8 mouse cellular contexts compared by ENCODE assay signal in genomic region chr16:76432304-76432703, GRCm38 (mm10). TPM values are rescaled to one million over a fixed set of nuclear protein-coding genes. Genes with fewer than 3 reads are reported as not detected.
A peak's percentile ranks its signal among the peaks of the same experiment; 100 is the strongest.
DNase-seq lines count a peak whose midpoint lies in the region; ATAC-seq lines count a peak whose summit lies in the region.

No protein-coding gene starts in this region.

- no peaks in the 10 kb centered on the region for H3K9me3 ChIP-seq in heart, embryonic 16.5 days (replicated peaks; ENCODE audit: control insufficient read depth, low read length)

- no peak overlapping the region for H3K9ac ChIP-seq in heart, embryonic 16.5 days (ENCODE audit: low read length)

- H3K27ac ChIP-seq in heart, embryonic 16.5 days (ENCODE audit: low read length): no peak overlapping the region

- no peaks in the 10 kb centered on the region for H3K27me3 ChIP-seq in heart, embryonic 16.5 days (ENCODE audit: control insufficient read depth, insufficient read depth, low read length)

- no peaks in the 10 kb centered on the region for H3K36me3 ChIP-seq in heart, embryonic 16.5 days (ENCODE audit: control insufficient read depth, insufficient read depth)

- peak; percentile 81 for ATAC-seq in frontal cortex, adult (ENCODE audit: low TSS enrichment)
- 0 out of 2 replicates have a peak, but pooled peaks have one; percentile 18 for ATAC-seq in heart, embryonic 16.5 days (replicated peaks; ENCODE audit: extremely low read depth, insufficient read depth, low FRiP score)
- no peak for ATAC-seq in megakaryocyte-erythroid progenitor cell, adult 5-6 weeks (replicated peaks; ENCODE audit: low FRiP score, low TSS enrichment, poor library complexity, severe bottlenecking)

- no peaks in the 10 kb centered on the region for H3K4me1 ChIP-seq in heart, embryonic 16.5 days (ENCODE audit: control insufficient read depth, insufficient read depth, low read length)

- DNase-seq in frontal cortex, postnatal 14 days (ENCODE audit: low spot score in 2 of 2): no peak
- peak; percentile 47 for DNase-seq in 3T3-L1 (ENCODE audit: low read depth, low spot score)
- DNase-seq in cerebellum, adult 8-10 months: peak; percentile 58
- DNase-seq in lung, postnatal 14 days: peak; percentile 46
- DNase-seq in B cell, adult 2 months: no peak

- no peak overlapping the region for H3K4me2 ChIP-seq in heart, embryonic 16.5 days (ENCODE audit: low read depth, low read length)

- 57% methylated on average over 9 of the region's 9 CpGs for WGBS in heart, embryonic 16.5 days

- H3K4me3 ChIP-seq in heart, embryonic 16.5 days (ENCODE audit: low read length): no peak overlapping the region

RNA-seq across cellular contexts. Expression of gene Nrip1, which starts 58.7 kb away (rescaled TPM):
- polyA plus RNA-seq in heart, embryonic 16.5 days (2015; fragmentation: Nextera tagmentation; extraction: Ambion mirVana): 23.1 and 23.8 TPM in 2 replicates
- total RNA-seq in megakaryocyte-erythroid progenitor cell, adult 5-6 weeks (2014; fragmentation: Nextera tagmentation): 53.0 and 55.6 TPM in 2 replicates
- total RNA-seq in megakaryocyte-erythroid progenitor cell, adult 5-6 weeks (2017): 30.3 and 41.7 TPM in 2 replicates

Comparison
In these comparisons a context has a peak if more than half of its experiments do, and no peak if none do; other contexts are left out.
1. DNase-seq: peak in 3T3-L1 (single experiment), cerebellum, adult 8-10 months (single experiment) and lung, postnatal 14 days (single experiment); none in frontal cortex, postnatal 14 days (0 of 2) and B cell, adult 2 months (0 of 2).